Mouse (Mus musculus): ENCODE measurements at regions not wholly inside any gene's neighbourhood (a gene's known extent, or its start where the extent isn't known, plus 50 kb on each side); places are given as distances from the start of the nearest gene placed in this dataset.

GRCm38 (mm10) chr3:18557201-18557600, 609.0 kb downstream of the Cypt12 start:
- no peak for TF ChIP-seq POLR2A (IDR thresholded peaks at IDR 0.05; ENCODE audit: low read depth, low read length)
- TF ChIP-seq CTCF (IDR thresholded peaks at IDR 0.05; ENCODE audit: extremely low read depth, insufficient read depth, insufficient read length, insufficient replicate concordance) = no peak

Data from spleen, adult 2 months (tissue).